19 mouse cellular contexts compared by ENCODE assay signal in the genomic region with DNA sequence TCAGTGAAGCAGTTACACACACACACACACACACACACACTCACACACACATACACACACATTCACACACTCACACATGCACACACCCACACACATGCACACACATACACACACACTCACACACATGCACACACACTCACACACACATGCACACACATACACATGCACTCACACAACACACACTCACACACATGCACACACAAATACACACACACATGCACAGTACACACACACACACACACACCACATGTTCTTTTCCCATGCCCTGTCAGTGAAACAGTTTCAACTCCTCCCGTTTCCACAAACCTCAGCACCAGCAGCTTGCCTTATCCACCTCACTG. TPM values are rescaled to one million over a fixed set of nuclear protein-coding genes. Genes with fewer than 3 reads are reported as not detected.
DNase-seq lines count a peak whose midpoint lies in the region; ATAC-seq and TF ChIP-seq lines count a peak whose summit lies in the region.
"Had no signal": no experiment of that assay in that cellular context is flagged by ENCODE, and none has a peak within 500 bp of the region (broad histone marks: within the 10 kb centered on the region; RNA-seq: fewer than 3 reads in every experiment).

No protein-coding gene starts in this region.

- H3K4me1 ChIP-seq in limb, embryonic 12.5 days (replicated peaks), result peaks cover 29% of the 10 kb centered on the region
- H3K4me1 ChIP-seq in limb, embryonic 10.5 days, result peaks cover 37% of the 10 kb centered on the region
- peaks cover 21% of the 10 kb centered on the region for H3K4me1 ChIP-seq in midbrain, embryonic 10.5 days
- peaks cover 11% of the 10 kb centered on the region for H3K4me1 ChIP-seq in midbrain, embryonic 13.5 days (replicated peaks)
- H3K4me1 ChIP-seq in bone marrow, adult 2 months (ENCODE audit: control insufficient read depth, insufficient read depth, low read length), result peaks cover 14% of the 10 kb centered on the region

- no peak overlapping the region for H3ac ChIP-seq in myocyte (ENCODE audit: control insufficient read depth, insufficient read length)

- 85% methylated on average over 1 of the region's 1 CpGs for WGBS in limb, embryonic 12.5 days
- 75% methylated on average over 1 of the region's 1 CpGs for WGBS in limb, embryonic 10.5 days
- 72% methylated on average over 1 of the region's 1 CpGs for WGBS in midbrain, embryonic 10.5 days
- WGBS in midbrain, embryonic 13.5 days, result 76% methylated on average over 1 of the region's 1 CpGs
- WGBS in bone marrow, adult 2 months, result 37% methylated on average over 1 of the region's 1 CpGs

- TF ChIP-seq CTCF in bone marrow, adult 2 months (IDR thresholded peaks at IDR 0.05; ENCODE audit: control insufficient read depth, insufficient read depth, low read length), result no peak

- H3K27me3 ChIP-seq in limb, embryonic 12.5 days, result peaks cover under 1% of the 10 kb centered on the region; the same call in 1 of the 2 replicates
- no peaks in the 10 kb centered on the region for H3K27me3 ChIP-seq in limb, embryonic 10.5 days (ENCODE audit: low read depth, poor library complexity, severe bottlenecking)
- no peaks in the 10 kb centered on the region for H3K27me3 ChIP-seq in midbrain, embryonic 10.5 days (ENCODE audit: low read depth, poor library complexity, severe bottlenecking)
- H3K27me3 ChIP-seq in midbrain, embryonic 13.5 days, result no peaks in the 10 kb centered on the region
- H3K27me3 ChIP-seq in myocyte (ENCODE audit: control insufficient read depth, insufficient read depth, insufficient read length), result no peaks in the 10 kb centered on the region
- H3K27me3 ChIP-seq: embryonic facial prominence, embryonic 12.5 days; forebrain, embryonic 13.5 days; hindbrain, embryonic 12.5 days had no signal

- H3K9ac ChIP-seq in limb, embryonic 12.5 days (replicated peaks), result 0 out of 2 replicates have a peak overlapping the region, but pooled peaks have one; percentile 9
- H3K9ac ChIP-seq in midbrain, embryonic 13.5 days (replicated peaks), result no peak overlapping the region
- H3K9ac ChIP-seq: embryonic facial prominence, embryonic 12.5 days; forebrain, embryonic 13.5 days; forebrain, postnatal 0 days; heart, embryonic 13.5 days; hindbrain, embryonic 12.5 days had no signal

- ATAC-seq in limb, embryonic 12.5 days (ENCODE audit: insufficient number of reproducible peaks, insufficient read depth, low FRiP score, low TSS enrichment, low read depth), result no peak
- ATAC-seq in midbrain, embryonic 13.5 days, result no peak

- H3K4me2 ChIP-seq in limb, embryonic 12.5 days, result no peak overlapping the region
- no peak overlapping the region for H3K4me2 ChIP-seq in midbrain, embryonic 13.5 days (replicated peaks)
- H3K4me2 ChIP-seq in myocyte (ENCODE audit: low read depth), result no peak overlapping the region
- H3K4me2 ChIP-seq: embryonic facial prominence, embryonic 12.5 days; forebrain, embryonic 13.5 days; heart, embryonic 13.5 days; hindbrain, embryonic 12.5 days had no signal

- intact Hi-C loops in left cerebral cortex, postnatal 4 days (cut with DNase I), result no loop called here

- no peaks in the 10 kb centered on the region for H3K36me3 ChIP-seq in limb, embryonic 12.5 days
- no peaks in the 10 kb centered on the region for H3K36me3 ChIP-seq in limb, embryonic 10.5 days
- no peaks in the 10 kb centered on the region for H3K36me3 ChIP-seq in midbrain, embryonic 10.5 days
- H3K36me3 ChIP-seq in midbrain, embryonic 13.5 days, result no peaks in the 10 kb centered on the region
- no peaks in the 10 kb centered on the region for H3K36me3 ChIP-seq in myocyte (ENCODE audit: control insufficient read depth, insufficient read depth)
- H3K36me3 ChIP-seq: embryonic facial prominence, embryonic 12.5 days; heart, embryonic 13.5 days; hindbrain, embryonic 12.5 days had no signal

- no peak for DNase-seq in limb, embryonic 10.5 days (ENCODE audit: low spot score)
- no peak for DNase-seq in midbrain, embryonic 10.5 days (ENCODE audit: low spot score)
- DNase-seq in kidney, adult 9 months, result no peak
- no peak for DNase-seq in left cerebral cortex, postnatal 4 days
- DNase-seq: adrenal gland, adult 8-10 months; adrenal gland, postnatal 36 days; cerebellum, adult 11 months; cerebellum, adult 8-10 months; forebrain, postnatal 0 days; gastrocnemius, postnatal 14 days; heart, postnatal 36 days had no signal

- H3K4me3 ChIP-seq in limb, embryonic 12.5 days (replicated peaks), result no peak overlapping the region
- H3K4me3 ChIP-seq in limb, embryonic 10.5 days, result no peak overlapping the region
- no peak overlapping the region for H3K4me3 ChIP-seq in midbrain, embryonic 10.5 days
- H3K4me3 ChIP-seq in midbrain, embryonic 13.5 days (replicated peaks), result no peak overlapping the region
- H3K4me3 ChIP-seq in bone marrow, adult 2 months (replicated peaks; ENCODE audit: control insufficient read depth, low read depth, low read length), result no peak overlapping the region
- H3K4me3 ChIP-seq in myocyte, result no peak overlapping the region
- H3K4me3 ChIP-seq: embryonic facial prominence, embryonic 12.5 days; forebrain, embryonic 13.5 days; heart, embryonic 13.5 days; hindbrain, embryonic 12.5 days had no signal

- H3K27ac ChIP-seq in limb, embryonic 12.5 days, result no peak overlapping the region
- no peak overlapping the region for H3K27ac ChIP-seq in limb, embryonic 10.5 days
- H3K27ac ChIP-seq in midbrain, embryonic 10.5 days (replicated peaks), result 0 out of 2 replicates have a peak overlapping the region, but pooled peaks have one; percentile 52
- no peak overlapping the region for H3K27ac ChIP-seq in midbrain, embryonic 13.5 days
- H3K27ac ChIP-seq in bone marrow, adult 2 months (ENCODE audit: control insufficient read depth, insufficient read depth, low read depth, low read length, poor library complexity), result peak overlapping the region; percentile 46; the same call in 1 of the 2 replicates
- H3K27ac ChIP-seq: embryonic facial prominence, embryonic 12.5 days; forebrain, embryonic 13.5 days; heart, embryonic 13.5 days; hindbrain, embryonic 12.5 days had no signal

- TF ChIP-seq POLR2A in bone marrow, adult 2 months (IDR thresholded peaks at IDR 0.05; ENCODE audit: borderline replicate concordance, control insufficient read depth, low read depth, low read length), result no peak
- peak; percentile 45 for TF ChIP-seq POLR2A in myocyte (IDR thresholded peaks at IDR 0.05; ENCODE audit: insufficient read length, low read depth)

- H3K9me3 ChIP-seq in limb, embryonic 12.5 days, result no peaks in the 10 kb centered on the region
- no peaks in the 10 kb centered on the region for H3K9me3 ChIP-seq in limb, embryonic 10.5 days (replicated peaks)
- no peaks in the 10 kb centered on the region for H3K9me3 ChIP-seq in midbrain, embryonic 10.5 days (replicated peaks)
- no peaks in the 10 kb centered on the region for H3K9me3 ChIP-seq in midbrain, embryonic 13.5 days
- H3K9me3 ChIP-seq: embryonic facial prominence, embryonic 12.5 days; forebrain, embryonic 13.5 days; heart, embryonic 13.5 days; hindbrain, embryonic 12.5 days had no signal

- no peaks in the 10 kb centered on the region for H3K79me2 ChIP-seq in myocyte (ENCODE audit: control insufficient read depth, insufficient read depth)

TF ChIP-seq in myocyte, 11 proteins besides CTCF, POLR2A, EP300 and RAD21:
- TF ChIP-seq MAX (IDR thresholded peaks at IDR 0.05; ENCODE audit: low read depth), result no peak
- TF ChIP-seq USF1 (IDR thresholded peaks at IDR 0.05; ENCODE audit: low read depth), result no peak
- TF ChIP-seq POLR2AphosphoS2 (IDR thresholded peaks at IDR 0.05; ENCODE audit: insufficient read length, low read depth), result peak; percentile 89

RNA-seq across cellular contexts. Expression of a gene that starts 11.0 kb away (rescaled TPM):
- 10.6 and 11.4 TPM in 2 replicates for polyA plus RNA-seq in limb, embryonic 12.5 days (2016; fragmentation: Nextera tagmentation; extraction: Ambion mirVana)
- 7.2 and 10.9 TPM in 2 replicates for polyA plus RNA-seq in limb, embryonic 10.5 days (2016; fragmentation: Nextera tagmentation; extraction: Ambion mirVana)
- 4.9 and 9.5 TPM in 2 replicates for polyA plus RNA-seq in midbrain, embryonic 10.5 days (2016; fragmentation: Nextera tagmentation; extraction: Ambion mirVana)
- polyA plus RNA-seq in midbrain, embryonic 13.5 days (2015; fragmentation: Nextera tagmentation; extraction: Ambion mirVana), result 44.1 and 49.3 TPM in 2 replicates
- 22.5 and 40.5 TPM in 2 replicates for polyA plus RNA-seq in bone marrow, adult 2 months (2011; ENCODE audit: insufficient read depth, insufficient read length, low replicate concordance, missing spikeins)
- 16.8 TPM for polyA plus RNA-seq in myocyte (2012; fragmentation: generic; extraction: Trizol)
- 100 to 1,000 TPM; 320 to 326 TPM for total RNA-seq in left cerebral cortex, postnatal 4 days (2021)

Comparison
In these comparisons a context has a peak if more than half of its experiments do, and no peak if none do; other contexts are left out.
1. H3K27ac ChIP-seq: peak in midbrain, embryonic 10.5 days (single experiment) and bone marrow, adult 2 months (single experiment); none in limb, embryonic 12.5 days (single experiment), limb, embryonic 10.5 days (single experiment) and midbrain, embryonic 13.5 days (single experiment).